Comparison of ENCODE assay signal across 17 mouse cellular contexts in the genomic region with DNA sequence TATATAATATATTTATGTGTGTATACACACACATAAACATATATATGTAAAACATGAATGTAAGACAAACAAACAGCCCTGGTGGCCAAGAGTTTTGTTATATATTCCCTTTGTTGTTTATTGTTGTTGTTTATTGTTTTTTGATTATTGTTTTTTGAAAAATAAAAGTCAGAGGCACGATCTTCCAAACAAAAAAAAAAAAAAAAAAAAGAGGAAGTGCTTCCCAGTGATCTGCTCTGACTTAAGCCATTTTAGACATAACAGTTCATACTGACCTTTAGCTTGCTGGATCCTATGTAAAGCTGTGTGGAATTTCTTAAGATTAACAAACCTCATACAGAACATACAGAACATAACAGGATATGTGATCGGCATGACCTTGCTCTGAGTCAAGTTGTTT. TPM values are rescaled to one million over a fixed set of nuclear protein-coding genes. Genes with fewer than 3 reads are reported as not detected.
"Had no signal": no experiment of that assay in that cellular context is flagged by ENCODE, and none has a peak within 500 bp of the region (broad histone marks: within the 10 kb centered on the region; RNA-seq: fewer than 3 reads in every experiment).

No protein-coding gene starts in this region.

- H3K4me3 ChIP-seq: neural tube, embryonic 12.5 days; neural tube, embryonic 13.5 days; stomach, embryonic 15.5 days had no signal

- H3K4me2 ChIP-seq: neural tube, embryonic 12.5 days; neural tube, embryonic 13.5 days; stomach, embryonic 15.5 days had no signal

- H3K36me3 ChIP-seq: neural tube, embryonic 12.5 days; neural tube, embryonic 13.5 days; stomach, embryonic 15.5 days had no signal

- H3K27me3 ChIP-seq: neural tube, embryonic 12.5 days; neural tube, embryonic 13.5 days; stomach, embryonic 15.5 days had no signal

- DNase-seq: retina, postnatal 1 day; right cerebral cortex, adult 18-20 months; right cerebral cortex, postnatal 14 days; right cerebral cortex, postnatal 25 days; right cerebral cortex, postnatal 4 days; spleen, adult 18-20 months; thymus, adult 18-20 months; thymus, adult 2 months; thymus, postnatal 14 days; thymus, postnatal 25 days; thymus, postnatal 36 days; thymus, postnatal 4 days had no signal

- H3K27ac ChIP-seq: neural tube, embryonic 12.5 days; neural tube, embryonic 13.5 days; stomach, embryonic 15.5 days; stomach, postnatal 0 days had no signal

- H3K9ac ChIP-seq: neural tube, embryonic 12.5 days; neural tube, embryonic 13.5 days; stomach, embryonic 15.5 days had no signal

- H3K4me1 ChIP-seq: neural tube, embryonic 12.5 days; neural tube, embryonic 13.5 days; stomach, embryonic 15.5 days had no signal

- H3K9me3 ChIP-seq: neural tube, embryonic 12.5 days; neural tube, embryonic 13.5 days; stomach, embryonic 15.5 days had no signal

RNA-seq across cellular contexts. Expression of gene Reep1, which starts 55.5 kb away (rescaled TPM):
- total RNA-seq: neutrophil, adult 5-6 weeks had no signal
